Mouse (Mus musculus) spleen, adult 2 months (tissue): ENCODE results near the gene Vwf. TPM values are rescaled to one million over a fixed set of nuclear protein-coding genes. Genes with fewer than 3 reads are reported as not detected.

Experiments
- DNase-seq, 2 experiments: peaks; one replicate each; pipeline versions ENCODE4 v3.0.0 to v3.0.0-alpha.2; 2012 to 2021; ENCODE audit warnings: low spot score in 2 of 2, low read depth in 1 of 2
- H3K27ac ChIP-seq: fragments of 200-500 bp; 2 replicates; pipeline ENCODE4 v1.5.1; 2012; ENCODE audit warnings: low read length, inconsistent platforms; ENCODE audit not compliant: insufficient read depth
- H3K27me3 ChIP-seq: fragments of 200-500 bp; 2 replicates; pipeline ENCODE4 v1.6.1; 2012; ENCODE audit warnings: mild to moderate bottlenecking, moderate library complexity, low read length, inconsistent platforms; ENCODE audit not compliant: control insufficient read depth, insufficient read depth
- H3K36me3 ChIP-seq: fragments of 200-500 bp; 2 replicates; pipeline ENCODE4 v1.6.1; 2012; ENCODE audit warnings: mild to moderate bottlenecking, low read length, inconsistent platforms; ENCODE audit not compliant: control insufficient read depth, insufficient read depth
- H3K4me1 ChIP-seq: fragments of 200-500 bp; 2 replicates; pipeline ENCODE4 v1.6.1; 2011; ENCODE audit warnings: inconsistent platforms; ENCODE audit not compliant: control insufficient read depth, insufficient read depth, insufficient read length
- H3K4me3 ChIP-seq: fragments of 200-500 bp; 2 replicates; pipeline ENCODE4 v1.5.1; 2011; ENCODE audit warnings: mild to moderate bottlenecking, inconsistent platforms; ENCODE audit not compliant: insufficient read depth, insufficient read length; ENCODE audit errors: extremely low read depth
- CTCF ChIP-seq: fragments of 200-500 bp; IDR thresholded peaks from 2 replicates; pipeline ENCODE4 v1.5.1; 2011; ENCODE audit warnings: mild to moderate bottlenecking, inconsistent platforms; ENCODE audit not compliant: insufficient read depth, insufficient read length, insufficient replicate concordance; ENCODE audit errors: extremely low read depth
- POLR2A ChIP-seq: fragments of 200-500 bp; IDR thresholded peaks from 2 replicates; pipeline ENCODE4 v1.6.1; 2011; ENCODE audit warnings: low read depth, low read length, inconsistent platforms
- WGBS: fragments of 180-500 bp; shearing (Covaris S2); methylation state at CpG from one replicate; pipeline ENCODE4 v1.1.7; 2018; 5-methylcytosine and 5-hydroxymethylcytosine counted together
- polyA plus RNA-seq: library from polyadenylated mRNA; depleted of rRNA; stranded (reverse); fragments of >200 nt; gene quantifications from 2 replicates; pipeline ENCODE4 v1.2.3, GENCODE M21; 2012

Vwf gene
- polyA plus RNA-seq, 1 experiment, result 42.9 TPM

GRCm38 (mm10) chr6:125561031-125561430, 14.5 kb downstream of the Vwf start:
- 81% methylated on average over 5 of the region's 5 CpGs for WGBS
- H3K4me1 ChIP-seq, result no peaks in the 10 kb centered on the region
- H3K27me3 ChIP-seq, result no peaks in the 10 kb centered on the region
- no peaks in the 10 kb centered on the region for H3K36me3 ChIP-seq
- H3K27ac ChIP-seq, result no peak overlapping the region
- no peak overlapping the region for H3K4me3 ChIP-seq
- no peak for DNase-seq
- TF ChIP-seq CTCF (no peak), POLR2A (no peak)

DNA sequence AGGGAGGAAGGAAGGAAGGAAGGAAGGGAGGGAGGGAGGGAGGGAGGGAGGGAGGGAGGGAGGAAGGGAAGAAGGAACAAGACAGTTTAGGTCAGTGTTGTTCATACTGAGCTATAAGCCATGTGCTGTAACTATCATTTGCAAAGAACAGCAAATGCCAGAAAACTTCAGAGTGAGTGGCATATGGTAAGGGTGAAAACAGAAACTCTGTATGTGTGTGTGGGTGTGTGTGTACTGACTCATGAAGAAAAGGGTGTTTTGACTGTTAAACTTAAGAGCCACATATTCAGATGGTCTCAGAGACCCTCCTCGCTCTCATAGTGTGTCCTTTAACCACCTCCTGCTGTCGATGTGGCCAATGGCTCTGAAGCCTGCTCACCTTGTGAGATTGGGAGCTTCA, 14.9 kb downstream of the Vwf start:
- 90% methylated on average over 2 of the region's 2 CpGs for WGBS
- H3K4me1 ChIP-seq, result no peaks in the 10 kb centered on the region
- TF ChIP-seq CTCF (no peak), POLR2A (no peak)

GRCm38 (mm10) chr6:125564812-125565281, 18.3 kb downstream of the Vwf start:
- no peak for DNase-seq
- no peak overlapping the region for H3K4me3 ChIP-seq
- no peaks in the 10 kb centered on the region for H3K27me3 ChIP-seq
- no peaks in the 10 kb centered on the region for H3K36me3 ChIP-seq
- H3K4me1 ChIP-seq, result no peaks in the 10 kb centered on the region
- 63% methylated on average over 7 of the region's 7 CpGs for WGBS
- H3K27ac ChIP-seq, result no peak overlapping the region; the same call in 1 of the 2 replicates
- TF ChIP-seq CTCF (no peak), POLR2A (no peak)

More for the DNA sequence above, 14.9 kb downstream of the Vwf start:
- Histone ChIP-seq H3K4me3 (no peak overlapping the region), H3K27me3 (no peaks in the 10 kb centered on the region), H3K36me3 (no peaks in the 10 kb centered on the region), H3K27ac (no peak overlapping the region)
- DNase-seq, result no peak

DNA sequence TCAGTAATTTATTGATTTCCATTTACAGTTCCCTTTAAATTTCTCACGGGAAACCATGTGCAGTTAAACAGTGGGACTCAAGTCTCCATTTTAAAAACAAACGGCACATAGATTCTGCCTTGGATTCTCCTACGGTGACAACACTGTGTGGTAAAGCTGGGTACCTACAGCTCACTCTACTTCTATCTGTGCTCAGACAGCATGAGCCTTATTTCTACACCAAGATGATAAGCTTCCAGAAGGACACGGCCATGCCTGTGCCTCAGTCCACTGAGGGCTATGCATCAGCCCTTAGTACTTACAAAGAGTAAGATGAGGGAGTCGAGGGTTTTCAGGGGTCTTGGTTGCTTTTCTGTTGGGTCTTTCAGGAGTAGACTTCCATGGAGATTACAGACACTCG, 18.8 kb downstream of the Vwf start:
- TF ChIP-seq CTCF (no peak), POLR2A (no peak)
- Histone ChIP-seq H3K4me1 (no peaks in the 10 kb centered on the region), H3K27ac (no peak overlapping the region; the same call in 1 of the 2 replicates), H3K36me3 (no peaks in the 10 kb centered on the region), H3K27me3 (no peaks in the 10 kb centered on the region), H3K4me3 (no peak overlapping the region)
- no peak for DNase-seq
- 85% methylated on average over 6 of the region's 6 CpGs for WGBS

DNA sequence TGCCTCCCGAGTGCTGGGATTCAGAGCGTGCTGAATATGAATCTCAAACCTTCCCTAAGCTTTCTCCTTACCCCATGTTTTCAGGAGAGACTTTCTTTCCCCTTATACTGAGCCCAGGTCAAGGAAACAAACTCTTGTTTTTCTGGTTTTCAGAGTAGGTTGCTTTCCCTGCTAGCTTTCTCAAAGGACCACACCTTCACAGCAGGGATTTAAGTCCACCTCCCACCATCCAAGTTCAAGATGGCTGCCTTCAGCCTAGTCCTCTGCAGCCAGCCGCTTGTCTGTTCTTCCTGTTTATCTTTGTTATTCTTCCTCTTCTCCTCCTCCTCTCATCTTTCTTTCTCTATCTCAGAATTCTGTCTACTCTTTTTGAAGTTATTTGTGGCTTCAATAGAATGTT, 20.1 kb downstream of the Vwf start:
- WGBS, result 93% methylated on average over 3 of the region's 3 CpGs
- no peak for DNase-seq
- Histone ChIP-seq H3K27ac (no peak overlapping the region), H3K27me3 (no peaks in the 10 kb centered on the region), H3K4me1 (no peaks in the 10 kb centered on the region), H3K4me3 (no peak overlapping the region), H3K36me3 (no peaks in the 10 kb centered on the region)
- TF ChIP-seq POLR2A (no peak), CTCF (no peak)

DNA sequence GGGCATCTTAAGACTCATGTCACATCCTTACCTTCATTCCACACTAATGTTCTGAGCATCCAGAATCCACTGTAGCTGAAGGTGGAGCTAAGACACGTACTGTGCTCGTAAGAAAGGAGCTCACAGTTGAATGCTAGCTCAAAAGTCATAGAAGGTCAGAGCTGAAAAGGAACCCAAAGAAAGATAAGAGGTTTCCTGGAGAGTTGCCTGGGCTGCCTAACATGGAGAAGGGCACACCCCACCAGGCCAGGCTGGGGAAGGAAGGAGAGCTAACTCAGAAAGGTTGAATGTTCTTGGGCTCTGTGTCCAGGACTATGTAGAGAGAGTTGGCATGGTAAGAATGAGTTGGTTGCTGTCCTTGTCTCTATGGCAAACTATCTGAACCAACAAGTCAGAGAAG, 21.8 kb downstream of the Vwf start:
- TF ChIP-seq CTCF (no peak), POLR2A (no peak)
- DNase-seq, result no peak
- 84% methylated on average over 2 of the region's 2 CpGs for WGBS
- Histone ChIP-seq H3K36me3 (no peaks in the 10 kb centered on the region), H3K4me3 (no peak overlapping the region), H3K27ac (no peak overlapping the region), H3K4me1 (peaks cover 5% of the 10 kb centered on the region; the same call in 1 of the 2 replicates), H3K27me3 (no peaks in the 10 kb centered on the region)

DNA sequence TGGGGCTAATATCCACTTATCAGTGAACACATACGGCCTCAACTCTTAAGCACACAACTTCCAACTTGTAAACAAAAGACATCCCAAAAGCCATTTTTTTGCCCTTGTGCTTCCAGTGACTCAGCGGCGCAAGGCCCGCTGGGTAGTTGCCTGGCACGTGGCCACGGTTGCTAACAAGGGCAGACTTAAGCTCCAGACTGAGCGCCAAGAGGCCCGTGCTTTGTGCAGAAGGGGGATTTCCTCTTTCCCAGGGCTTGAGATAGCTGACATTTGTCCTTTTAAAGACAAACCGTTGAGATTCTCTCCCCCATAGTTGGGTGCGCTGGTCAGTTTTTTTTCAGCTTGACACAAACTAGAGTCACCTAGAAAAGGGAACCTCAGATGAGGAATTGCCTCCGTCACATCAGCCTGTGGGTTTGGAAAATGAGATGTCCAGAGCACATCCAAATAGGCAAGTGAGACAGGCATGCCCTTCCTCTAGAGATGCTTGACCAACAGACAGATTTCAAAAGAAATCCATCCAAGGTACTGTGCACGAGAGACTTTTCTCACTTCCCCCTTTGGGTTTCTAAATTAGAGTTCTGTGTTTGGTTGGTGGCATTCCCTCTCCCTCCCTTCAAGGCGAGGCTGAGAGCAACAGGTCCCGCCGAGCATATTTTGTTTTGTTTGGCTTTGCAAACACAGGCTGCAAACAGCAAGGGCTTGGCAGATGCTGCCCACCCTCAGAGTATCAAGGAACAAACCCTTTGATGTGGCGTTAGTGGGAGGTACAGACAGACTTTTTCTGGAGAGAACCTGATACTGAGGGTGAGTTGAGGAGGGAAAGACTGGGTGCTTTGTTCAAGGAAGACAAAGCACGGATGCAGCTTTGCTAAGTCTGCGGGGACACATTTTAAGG, 26.0 kb downstream of the Vwf start:
- H3K4me1 ChIP-seq, result peaks cover 5% of the 10 kb centered on the region; the same call in 1 of the 2 replicates
- TF ChIP-seq CTCF, result no peak
- no peak for TF ChIP-seq POLR2A
- H3K27me3 ChIP-seq, result no peaks in the 10 kb centered on the region
- peak overlapping the region; percentile 68 for H3K4me3 ChIP-seq
- H3K36me3 ChIP-seq, result no peaks in the 10 kb centered on the region
- H3K27ac ChIP-seq, result peak overlapping the region; percentile 87
- WGBS, result 11% methylated on average over 18 of the region's 18 CpGs
- DNase-seq, result peak; percentile 29 to 58
